Mouse (Mus musculus) layer of hippocampus, adult 9-11 months (tissue): ENCODE measurements at regions not wholly inside any gene's neighbourhood (a gene's known extent, or its start where the extent isn't known, plus 50 kb on each side); places are given as distances from the start of the nearest gene placed in this dataset.
"Not testable (repeated sequence)": the region's sequence is repeated elsewhere in the genome, so short reads cannot be mapped to it uniquely, and the experiment has no call there.

Source experiments
- DNase-seq: peaks from one replicate; pipeline ENCODE4 v3.0.0; 2022

- no peak for DNase-seq
Measured at GRCm38 (mm10) chr14:54148121-54148520, 105.8 kb downstream of the Dad1 start.

GRCm38 (mm10) chr14:54147546-54147945 is 106.4 kb downstream of the Dad1 start:
- no peak for DNase-seq

DNA sequence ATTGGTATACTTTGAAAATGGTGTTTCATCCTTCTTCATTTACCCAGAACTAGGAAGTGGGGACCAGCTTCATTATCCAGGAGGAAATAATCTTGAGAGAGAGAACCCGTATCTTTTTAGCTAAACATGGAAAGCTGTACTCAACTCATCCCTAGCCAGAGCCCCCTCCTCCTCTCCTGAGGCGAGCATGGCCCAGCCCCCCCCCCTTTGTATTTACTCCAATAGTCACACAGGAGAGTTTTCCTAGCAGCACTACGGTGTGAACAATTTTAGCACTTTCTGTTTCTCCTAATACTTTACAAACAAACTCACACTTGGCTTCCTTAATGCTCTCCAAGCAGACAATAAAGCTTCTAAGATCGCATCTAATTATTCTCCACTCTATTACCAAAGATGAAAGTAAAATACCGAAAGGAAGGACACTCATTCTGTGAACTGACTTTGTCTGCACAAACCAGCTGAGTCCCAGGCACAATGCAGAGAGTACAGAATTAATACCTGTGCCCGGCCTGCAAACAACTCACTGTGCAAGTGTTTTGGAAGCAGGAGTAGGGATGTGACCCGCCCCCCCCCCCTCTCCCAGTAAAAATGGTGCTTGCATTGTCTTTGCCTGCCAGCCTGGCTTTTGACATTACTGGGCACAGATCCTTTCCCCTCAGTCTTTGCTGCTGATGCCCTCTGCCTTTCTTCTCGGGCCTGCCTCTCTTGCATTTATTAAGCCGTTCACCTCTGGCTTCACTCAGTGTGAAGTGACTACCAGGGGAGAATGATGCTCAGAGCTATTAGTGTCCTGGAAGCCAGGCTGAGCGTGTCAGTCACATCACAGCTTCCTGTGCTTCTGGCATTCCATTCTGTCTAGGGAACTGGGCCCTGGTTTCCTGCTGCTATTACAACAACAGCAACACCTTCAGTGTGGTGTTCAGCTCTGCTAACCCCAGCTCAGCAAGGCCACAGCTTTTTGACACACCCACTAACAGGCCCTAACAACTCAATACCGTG is 107.9 kb downstream of the Dad1 start:
- DNase-seq = no peak

DNA sequence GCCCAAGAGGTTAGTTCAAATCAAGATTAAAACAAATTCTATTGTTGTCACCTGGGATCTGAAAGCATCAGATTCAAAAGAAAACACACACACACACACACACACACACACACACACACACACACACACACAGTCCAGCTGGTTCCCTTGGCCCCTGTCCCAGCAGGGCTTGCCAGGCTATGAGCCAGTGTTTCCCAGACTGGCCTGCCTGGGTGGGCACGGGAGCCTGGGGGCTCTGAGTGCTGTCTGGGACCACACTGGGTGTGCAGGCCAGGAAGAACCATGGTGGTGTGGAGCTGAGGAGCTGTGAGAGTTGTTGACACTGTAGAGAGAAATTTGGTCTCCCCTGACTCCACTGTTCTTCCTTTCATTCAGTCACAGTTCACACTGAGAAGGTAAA is 110.1 kb downstream of the Dad1 start:
- DNase-seq = no peak

GRCm38 (mm10) chr14:54138288-54138687 is 115.6 kb downstream of the Dad1 start:
- DNase-seq = no peak

DNA sequence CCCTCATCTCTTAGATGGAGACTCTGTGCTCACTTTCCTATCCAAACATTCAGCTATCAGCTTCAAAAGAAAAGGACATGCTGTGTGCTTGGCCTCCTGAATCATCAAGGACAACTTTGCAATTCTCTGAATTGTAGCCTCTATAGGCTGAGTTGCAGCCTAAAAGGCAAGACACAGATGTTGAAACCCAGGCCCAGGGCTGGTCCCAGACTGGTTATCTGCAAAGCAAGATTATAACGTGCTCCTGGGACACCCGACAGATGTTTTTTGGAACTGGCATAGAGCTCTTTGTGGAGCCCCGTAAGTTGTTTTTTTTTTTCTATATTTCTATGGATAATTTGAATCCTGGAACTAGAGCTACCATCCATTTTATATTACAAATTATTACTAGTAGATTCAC is 117.4 kb downstream of the Dad1 start:
- no peak for DNase-seq

DNA sequence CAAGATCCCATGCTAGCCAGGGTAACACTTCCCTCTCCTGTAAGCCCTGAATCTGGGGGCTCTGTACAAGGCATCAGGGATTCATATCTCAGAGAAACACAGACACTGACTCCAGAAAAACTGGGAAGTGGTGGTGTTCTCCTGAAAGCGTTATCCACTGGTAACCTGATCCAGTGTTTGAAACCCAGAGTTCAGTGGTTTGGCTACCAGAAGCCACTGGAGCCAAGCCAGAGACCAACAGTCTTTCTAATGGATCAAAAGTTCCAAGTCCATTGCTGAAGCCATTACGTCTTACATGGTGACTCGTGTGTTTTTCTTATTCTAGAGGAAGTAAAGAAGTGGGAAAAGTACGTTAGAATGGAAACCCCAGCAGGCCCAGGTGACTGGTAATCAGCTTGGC is 125.6 kb downstream of the Dad1 start:
- no peak for DNase-seq

- no peak for DNase-seq
Measured at GRCm38 (mm10) chr14:54125510-54125909, 128.4 kb downstream of the Dad1 start.

DNA sequence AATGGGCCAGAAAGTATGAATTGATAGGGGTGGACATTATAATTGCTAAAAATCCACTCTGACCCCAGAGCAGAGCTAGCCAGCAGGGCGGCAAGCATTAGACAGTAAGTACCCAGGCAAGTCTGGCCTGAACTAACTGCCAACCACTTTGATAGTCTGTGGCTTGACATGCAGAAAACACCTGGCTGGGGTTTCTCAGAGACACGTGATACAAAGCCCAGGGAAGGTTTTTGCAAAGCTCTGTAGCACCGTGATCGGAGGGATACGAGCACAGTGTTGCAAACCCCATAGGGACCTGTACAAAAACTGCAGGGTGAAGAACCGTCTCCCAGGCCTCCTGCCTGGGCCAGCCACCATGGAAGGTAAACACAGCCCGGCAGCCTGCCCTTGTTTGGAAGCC is 131.9 kb downstream of the Dad1 start:
- DNase-seq = no peak

- DNase-seq = no peak
Measured at GRCm38 (mm10) chr14:54121340-54121739, 132.6 kb downstream of the Dad1 start.

GRCm38 (mm10) chr14:54120194-54120593 is 133.7 kb downstream of the Dad1 start:
- DNase-seq = no peak

DNA sequence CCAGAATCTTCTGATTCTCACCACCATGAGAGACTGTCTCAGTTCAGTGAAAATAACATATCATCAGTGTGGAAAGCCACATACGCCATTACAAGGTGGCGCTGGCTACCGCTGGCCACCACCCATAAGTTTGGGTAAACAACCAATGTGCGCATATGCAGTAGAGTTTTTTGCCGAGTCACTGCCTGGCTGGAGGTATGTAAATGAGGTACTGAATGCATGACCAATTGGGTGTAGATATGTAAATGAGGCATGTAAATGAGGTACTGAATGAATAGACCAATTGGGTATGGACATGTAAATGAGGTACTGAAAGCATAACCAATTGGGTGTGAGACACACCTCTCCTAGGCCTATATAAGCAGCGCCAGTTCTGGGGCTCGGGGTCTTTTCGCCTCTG is 136.3 kb downstream of the Dad1 start:
- DNase-seq = not testable (repeated sequence)

- DNase-seq = no peak
Measured at GRCm38 (mm10) chr14:54113216-54113615, 140.7 kb downstream of the Dad1 start.

- no peak for DNase-seq
Measured at GRCm38 (mm10) chr14:54110971-54111370, 142.9 kb downstream of the Dad1 start.

DNA sequence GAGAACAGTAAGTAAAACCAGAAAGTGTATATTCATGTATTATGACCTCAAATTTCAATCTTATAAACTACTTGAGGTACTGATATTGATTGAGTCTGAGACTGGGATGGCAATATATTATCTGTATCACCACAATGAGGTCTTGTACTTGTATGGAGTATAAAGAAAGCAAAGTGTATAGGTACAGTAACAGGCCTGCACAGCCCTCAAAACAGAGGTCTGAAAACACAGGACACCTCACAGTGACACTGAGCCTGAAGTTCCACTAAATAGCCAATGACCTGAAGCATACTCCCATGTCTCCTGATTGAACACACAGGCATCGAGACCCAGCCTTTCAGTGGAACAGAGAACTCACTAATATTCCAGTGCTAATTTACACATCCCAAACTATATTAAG is 144.8 kb downstream of the Dad1 start:
- DNase-seq = no peak

DNA sequence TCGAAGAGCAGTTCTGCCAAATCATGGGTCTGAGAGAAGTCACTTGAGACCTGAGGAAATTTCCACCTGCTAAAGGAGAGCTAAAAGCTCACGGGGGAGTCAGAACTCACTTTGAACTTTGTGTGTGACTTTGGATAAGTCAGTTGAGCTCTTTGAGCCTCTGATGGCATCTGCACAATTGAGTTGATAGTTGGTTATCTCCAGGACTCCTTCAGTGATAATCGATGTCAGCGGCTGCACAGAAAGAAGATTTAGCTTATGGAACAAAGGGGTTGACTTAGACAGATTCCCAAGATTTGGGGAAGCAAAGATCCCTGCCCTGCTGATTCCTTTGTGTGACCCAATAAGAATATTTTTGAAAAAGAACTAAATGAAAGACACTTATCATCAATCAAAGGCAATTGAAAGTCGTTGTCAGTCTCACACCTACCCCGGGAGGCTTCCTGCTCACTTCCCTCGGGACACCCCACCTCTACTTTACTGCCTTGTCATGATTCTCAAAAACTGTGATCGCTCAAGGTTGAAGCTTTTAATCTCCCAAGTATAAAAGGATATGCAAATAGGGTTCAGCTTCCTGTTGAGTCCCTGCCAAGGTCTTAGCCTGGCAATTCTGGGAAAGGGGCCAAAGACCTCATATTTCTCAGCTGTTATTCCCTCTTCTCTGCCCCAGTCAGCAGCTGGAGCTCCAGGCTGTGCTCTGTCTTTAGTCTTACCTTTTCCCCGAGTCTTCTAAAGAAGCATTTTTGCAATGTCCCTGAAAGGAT is 145.4 kb downstream of the Dad1 start:
- no peak for DNase-seq

- no peak for DNase-seq
Measured at GRCm38 (mm10) chr14:54107204-54107796, 146.6 kb downstream of the Dad1 start.

DNA sequence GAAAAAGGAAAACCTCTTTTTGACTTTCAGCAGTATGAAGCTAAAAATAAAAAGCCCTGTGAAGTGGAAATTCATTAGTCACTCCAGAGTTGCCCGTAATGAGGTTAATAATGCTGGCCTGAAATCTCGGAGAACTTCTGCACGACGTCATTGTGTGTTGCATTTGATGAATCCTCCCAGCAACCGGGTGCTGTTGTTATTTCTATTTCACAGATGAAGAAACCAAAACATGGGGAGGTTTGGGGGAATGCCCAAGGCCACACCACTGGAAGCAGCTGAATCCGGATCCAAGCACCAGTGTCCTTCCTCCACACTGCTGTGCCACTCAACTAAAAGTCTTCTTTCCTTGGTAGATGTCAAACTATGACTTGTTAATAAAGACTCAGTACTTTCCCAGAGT is 149.7 kb downstream of the Dad1 start:
- no peak for DNase-seq

DNA sequence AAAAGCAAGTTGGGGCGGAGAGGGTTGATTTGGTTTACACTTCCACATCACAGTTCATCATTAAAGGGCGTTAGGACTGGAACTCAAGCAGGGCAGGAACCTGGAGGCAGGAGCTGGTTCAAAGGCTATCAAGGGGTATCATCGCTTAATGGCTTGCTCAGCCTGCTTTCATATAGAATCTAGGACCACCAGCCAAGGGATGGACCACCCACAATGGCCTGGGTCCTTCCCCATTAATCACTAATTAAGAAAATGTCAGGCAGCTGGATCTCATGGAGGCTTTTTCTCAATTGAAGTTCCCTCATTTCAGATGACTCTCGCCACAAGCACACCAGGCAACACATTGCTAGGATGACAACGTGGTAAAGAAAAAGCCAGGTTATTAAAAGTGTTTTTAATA is 150.4 kb downstream of the Dad1 start:
- DNase-seq = no peak

- DNase-seq = no peak
Measured at GRCm38 (mm10) chr14:54103115-54103514, 150.8 kb downstream of the Dad1 start.

- DNase-seq = no peak
Measured at GRCm38 (mm10) chr14:54101775-54102174, 152.1 kb downstream of the Dad1 start.

DNA sequence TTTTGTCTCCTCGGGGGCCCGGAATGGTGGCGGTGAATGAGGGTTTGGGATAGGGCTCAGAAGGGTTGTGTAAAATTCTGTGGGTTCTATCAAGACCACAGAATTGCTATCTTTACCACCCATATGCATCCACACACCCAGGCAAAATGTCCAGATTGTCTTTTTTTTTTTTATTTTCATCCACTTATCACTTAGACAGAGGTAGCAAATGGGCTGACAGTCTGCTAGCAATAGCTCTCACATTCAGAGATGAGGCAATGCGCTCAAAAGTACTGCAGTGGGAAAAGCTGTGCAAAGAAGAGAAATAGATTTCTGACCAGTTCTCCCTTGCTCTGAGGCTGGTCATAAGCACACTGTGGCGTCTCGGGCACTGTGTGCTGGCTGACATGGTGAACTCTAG is 154.5 kb downstream of the Dad1 start:
- peak; percentile 17 for DNase-seq

DNA sequence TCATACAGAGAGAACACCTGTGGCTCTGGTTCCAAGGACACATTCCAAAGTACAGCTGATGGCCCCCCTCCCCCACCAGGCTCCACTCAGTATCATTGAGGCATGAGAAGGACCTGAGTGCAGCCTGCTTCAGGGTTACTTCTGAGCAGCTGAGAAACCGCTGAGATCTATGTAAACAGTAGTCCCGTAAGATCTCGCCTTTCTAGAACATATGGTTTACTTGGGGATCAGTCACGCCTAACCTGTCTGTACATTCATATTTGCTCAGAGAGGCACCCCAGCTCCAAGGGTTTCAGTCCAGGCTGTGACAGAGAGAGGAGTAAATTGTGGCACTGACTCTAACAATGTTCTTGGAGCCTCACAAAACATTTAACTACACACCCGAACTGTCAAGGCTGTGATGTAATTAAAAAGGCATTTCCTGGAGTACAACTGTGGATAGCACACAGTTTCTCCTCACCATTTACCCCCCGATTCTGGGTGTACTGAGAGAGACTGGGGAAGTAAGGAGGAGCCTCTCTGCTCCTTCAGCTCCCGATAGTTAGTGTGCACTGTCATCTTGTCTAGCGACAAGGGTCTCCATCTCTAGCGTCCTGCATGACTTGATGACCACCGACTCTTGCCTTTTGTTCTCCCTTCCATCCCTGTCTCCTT is 155.7 kb downstream of the Dad1 start:
- no peak for DNase-seq
